Mouse (Mus musculus) monocyte, adult 2 months (primary cell): Measurements from ENCODE around the gene Coq5.

Experiments used
- DNase-seq, 2 experiments: peaks; one replicate each; pipeline ENCODE4 v3.0.0; 2022; ENCODE audit warnings: low spot score in 2 of 2, low read depth in 1 of 2

The Coq5 gene

GRCm38 (mm10) chr5:115266787-115267468, 12.5 kb upstream of the Coq5 start:
- DNase-seq, result no peak

- no peak for DNase-seq
Observed at GRCm38 (mm10) chr5:115267469-115268045, 11.9 kb upstream of the Coq5 start.

GRCm38 (mm10) chr5:115268266-115268665, 11.2 kb upstream of the Coq5 start:
- DNase-seq, result no peak

GRCm38 (mm10) chr5:115269969-115270368, 9.5 kb upstream of the Coq5 start:
- no peak for DNase-seq

- no peak for DNase-seq
Observed at GRCm38 (mm10) chr5:115271931-115272811, 7.3 kb upstream of the Coq5 start.

- DNase-seq, result peak; percentile 94 to 98
Observed at GRCm38 (mm10) chr5:115272812-115273548, 6.5 kb upstream of the Coq5 start, which contains the start of gene Rnf10. Gene Rnf10, minus strand, starts transcription at chr5:115272898.

GRCm38 (mm10) chr5:115273549-115274135, 5.8 kb upstream of the Coq5 start:
- no peak for DNase-seq

GRCm38 (mm10) chr5:115274353-115274752, 5.1 kb upstream of the Coq5 start:
- no peak for DNase-seq

- DNase-seq, result no peak
Observed at GRCm38 (mm10) chr5:115274771-115275170, 4.7 kb upstream of the Coq5 start.

GRCm38 (mm10) chr5:115275998-115276397, 3.5 kb upstream of the Coq5 start:
- peak in 1 of 2 experiments; percentile 18 for DNase-seq

GRCm38 (mm10) chr5:115278053-115278452, 1.4 kb upstream of the Coq5 start:
- no peak for DNase-seq

- DNase-seq, result no peak
Observed at GRCm38 (mm10) chr5:115278785-115279184, 681 bp upstream of the Coq5 start.

- no peak for DNase-seq
Observed at GRCm38 (mm10) chr5:115280050-115280687, 703 bp downstream of the Coq5 start.

- DNase-seq, result no peak
Observed at GRCm38 (mm10) chr5:115284735-115285134, 5.3 kb downstream of the Coq5 start.

GRCm38 (mm10) chr5:115294173-115294572, 14.7 kb downstream of the Coq5 start:
- DNase-seq, result no peak

GRCm38 (mm10) chr5:115296347-115296746, 16.9 kb downstream of the Coq5 start:
- no peak for DNase-seq

- DNase-seq, result peak in 1 of 2 experiments; percentile 12
Observed at GRCm38 (mm10) chr5:115300035-115300744, 20.7 kb downstream of the Coq5 start.

- peak; percentile 93 to 98 for DNase-seq
Observed at GRCm38 (mm10) chr5:115300792-115301614, 21.5 kb downstream of the Coq5 start, which contains the start of gene Dynll1. Gene Dynll1, minus strand, starts transcription at chr5:115300999.

- DNase-seq, result no peak
Observed at GRCm38 (mm10) chr5:115301615-115302014, 22.1 kb downstream of the Coq5 start.
